Mouse (Mus musculus) ES-E14 (cell line): ENCODE results near the gene Tent5d.

Source experiments
- CHD2 ChIP-seq: IDR thresholded peaks from 2 replicates; pipeline ENCODE4 v1.6.1; 2014; ENCODE audit warnings: mild to moderate bottlenecking, low read depth, low read length, inconsistent platforms
- HCFC1 ChIP-seq: IDR thresholded peaks from 2 replicates; pipeline ENCODE4 v1.6.1; 2012; ENCODE audit warnings: low read length, inconsistent platforms, borderline replicate concordance; ENCODE audit not compliant: insufficient read depth

GRCm38 (mm10) chrX:107790136-107790535 is 2.3 kb upstream of the Tent5d start:
- TF ChIP-seq CHD2 (no peak), HCFC1 (no peak)
